Mouse (Mus musculus) CH12.LX (cell line): ENCODE data around the gene Zfp579. TPM values are rescaled to one million over a fixed set of nuclear protein-coding genes. Genes with fewer than 3 reads are reported as not detected.

ENCODE experiments used
- DNase-seq: peaks from one replicate; pipeline ENCODE4 v3.0.0-alpha.2; 2013; ENCODE audit errors: extremely low read depth
- H3K27ac ChIP-seq: 2 replicates; pipeline ENCODE4 v1.5.1; 2012; ENCODE audit warnings: low read depth, mild to moderate bottlenecking, control low read depth, moderate library complexity; ENCODE audit not compliant: insufficient read depth
- H3K27me3 ChIP-seq: replicated peaks from 2 replicates; pipeline ENCODE3; 2012; ENCODE audit warnings: inconsistent platforms
- H3K36me3 ChIP-seq, 2 experiments: replicated peaks in 1 of 2; 2 replicates each; pipeline versions ENCODE3 to v1.6.1; 2012; ENCODE audit warnings: inconsistent platforms in 1 of 2, low read length in 1 of 2, mild to moderate bottlenecking in 1 of 2, mixed read lengths in 1 of 2, moderate library complexity in 1 of 2; ENCODE audit not compliant: control insufficient read depth in 1 of 2, insufficient read depth in 1 of 2
- H3K4me1 ChIP-seq, 2 experiments: 2 replicates each; pipeline ENCODE4 v1.6.1; 2012; ENCODE audit warnings: inconsistent platforms in 1 of 2, moderate library complexity in 1 of 2; ENCODE audit not compliant: insufficient read depth in 2 of 2, control insufficient read depth in 1 of 2
- H3K4me2 ChIP-seq: 2 replicates; pipeline ENCODE4 v1.6.1; 2012; ENCODE audit warnings: low read depth, mild to moderate bottlenecking, control low read depth; ENCODE audit not compliant: poor library complexity, insufficient read depth, severe bottlenecking
- H3K4me3 ChIP-seq, 3 experiments: fragments of 150-350 bp in 1 of 3; sonication (generic) in 1 of 3; replicated peaks in 1 of 3; 2 replicates each; pipeline versions ENCODE3 to v1.5.1; 2011 to 2012; ENCODE audit warnings: low read depth in 2 of 3, low read length in 2 of 3, mild to moderate bottlenecking in 2 of 3, moderate library complexity in 2 of 3, control low read depth in 1 of 3, improper control_type of control experiment in 1 of 3, inconsistent platforms in 1 of 3, mixed read lengths in 1 of 3; ENCODE audit not compliant: poor library complexity in 1 of 3
- H3K79me2 ChIP-seq: replicated peaks from 2 replicates; pipeline ENCODE4 v1.6.1; 2012; ENCODE audit warnings: mild to moderate bottlenecking, moderate library complexity; ENCODE audit not compliant: control insufficient read depth, poor library complexity, insufficient read depth, severe bottlenecking; ENCODE audit errors: extremely low read depth
- H3K9ac ChIP-seq: 2 replicates; pipeline ENCODE4 v1.6.1; 2012; ENCODE audit warnings: low read depth, mild to moderate bottlenecking, control low read depth, moderate library complexity; ENCODE audit not compliant: insufficient read depth
- H3K9me3 ChIP-seq: replicated peaks from 2 replicates; pipeline ENCODE3; 2012; ENCODE audit warnings: low read length, inconsistent platforms, mixed read lengths
- BHLHE40 ChIP-seq: IDR thresholded peaks from 2 replicates; pipeline ENCODE4 v1.6.1; 2011; ENCODE audit warnings: mild to moderate bottlenecking, low read depth, low read length, improper control_type of control experiment
- CHD1 ChIP-seq: IDR thresholded peaks from 2 replicates; pipeline ENCODE4 v1.6.1; 2012; ENCODE audit warnings: low read depth, low read length, improper control_type of control experiment, inconsistent platforms
- CTCF ChIP-seq, 2 experiments: IDR thresholded peaks in 1 of 2; conservative IDR thresholded peaks in 1 of 2; 2 replicates each; pipeline ENCODE4 v1.5.1; 2011 to 2012; ENCODE audit warnings: low read depth in 2 of 2, low read length in 2 of 2, improper control_type of control experiment in 1 of 2, inconsistent platforms in 1 of 2, mild to moderate bottlenecking in 1 of 2, moderate library complexity in 1 of 2
- ETS1 ChIP-seq: conservative IDR thresholded peaks from 2 replicates; pipeline ENCODE4 v1.6.1; 2012; ENCODE audit warnings: low read depth, mild to moderate bottlenecking, inconsistent platforms, low read length, improper control_type of control experiment, moderate library complexity
- GABPA ChIP-seq: IDR thresholded peaks from 2 replicates; pipeline ENCODE4 v1.6.1; 2012; ENCODE audit warnings: low read depth, low read length, improper control_type of control experiment, inconsistent platforms; ENCODE audit not compliant: insufficient replicate concordance
- IRF4 ChIP-seq: IDR thresholded peaks from 2 replicates; pipeline ENCODE4 v1.6.1; 2014; ENCODE audit warnings: low read depth, mild to moderate bottlenecking, inconsistent platforms, low read length, improper control_type of control experiment
- JUND ChIP-seq: conservative IDR thresholded peaks from 2 replicates; pipeline ENCODE4 v1.6.1; 2011; ENCODE audit warnings: low read depth, low read length, improper control_type of control experiment
- MAX ChIP-seq: IDR thresholded peaks from 2 replicates; pipeline ENCODE4 v1.6.1; 2011; ENCODE audit warnings: low read length, improper control_type of control experiment
- MEF2A ChIP-seq: IDR thresholded peaks from 2 replicates; pipeline ENCODE4 v1.6.1; 2014; ENCODE audit warnings: low read depth, mild to moderate bottlenecking, inconsistent platforms, low read length, improper control_type of control experiment, borderline replicate concordance
- MYC ChIP-seq: IDR thresholded peaks from 2 replicates; pipeline ENCODE4 v1.6.1; 2011; ENCODE audit warnings: low read depth, mild to moderate bottlenecking, improper control_type of control experiment, low read length
- NELFE ChIP-seq: IDR thresholded peaks from 2 replicates; pipeline ENCODE4 v1.6.1; 2011; ENCODE audit warnings: low read depth, low read length, improper control_type of control experiment
- NRF1 ChIP-seq: IDR thresholded peaks from 2 replicates; pipeline ENCODE4 v1.6.1; 2014; ENCODE audit warnings: low read depth, mild to moderate bottlenecking, inconsistent platforms, low read length, improper control_type of control experiment, moderate library complexity
- PAX5 ChIP-seq: IDR thresholded peaks from 2 replicates; pipeline ENCODE4 v1.6.1; 2012; ENCODE audit warnings: low read length, inconsistent platforms, mixed read lengths
- POLR2A ChIP-seq: IDR thresholded peaks from 2 replicates; pipeline ENCODE4 v1.6.1; 2011; ENCODE audit warnings: low read depth, mild to moderate bottlenecking, improper control_type of control experiment, low read length
- RAD21 ChIP-seq: IDR thresholded peaks from 2 replicates; pipeline ENCODE4 v1.6.1; 2011; ENCODE audit warnings: low read depth, mild to moderate bottlenecking, low read length, improper control_type of control experiment, moderate library complexity
- RCOR1 ChIP-seq: conservative IDR thresholded peaks from 2 replicates; pipeline ENCODE4 v1.6.1; 2012; ENCODE audit warnings: low read depth, mild to moderate bottlenecking, inconsistent platforms, low read length, improper control_type of control experiment
- SIN3A ChIP-seq: IDR thresholded peaks from 2 replicates; pipeline ENCODE4 v1.6.1; 2012; ENCODE audit warnings: low read length, improper control_type of control experiment, inconsistent platforms
- SMC3 ChIP-seq: IDR thresholded peaks from 2 replicates; pipeline ENCODE4 v1.6.1; 2011; ENCODE audit warnings: low read depth, low read length, improper control_type of control experiment
- TBP ChIP-seq: conservative IDR thresholded peaks from 2 replicates; pipeline ENCODE4 v1.6.1; 2011; ENCODE audit warnings: low read depth, low read length, improper control_type of control experiment
- TCF12 ChIP-seq: IDR thresholded peaks from 2 replicates; pipeline ENCODE4 v1.6.1; 2014; ENCODE audit warnings: low read depth, mild to moderate bottlenecking, inconsistent platforms, low read length, improper control_type of control experiment
- USF1 ChIP-seq: IDR thresholded peaks from 2 replicates; pipeline ENCODE4 v1.6.1; 2014; ENCODE audit warnings: low read depth, mild to moderate bottlenecking, inconsistent platforms, low read length, improper control_type of control experiment
- ZKSCAN1 ChIP-seq: IDR thresholded peaks from 2 replicates; pipeline ENCODE4 v1.6.1; 2012; ENCODE audit warnings: low read depth, inconsistent platforms, low read length, improper control_type of control experiment, borderline replicate concordance
- dilution Hi-C: fragments of 300-500 bp; cut with MboI; formaldehyde crosslinking; loops from 2 replicates; pipeline ENCODE4 v1.14.3; 2020; ENCODE audit warnings: low sequenced_read_pairs; ENCODE audit not compliant: extremely low pct_unique_long_range_greater_than_20kb, extremely low pct_ligation_motif_present
- in situ Hi-C: fragments of 300-500 bp; cut with MboI; formaldehyde crosslinking; loops from 3 replicates; pipeline ENCODE4 v1.14.3; 2019; ENCODE audit warnings: low sequenced_read_pairs, low pct_ligation_motif_present, low pct_unique_long_range_greater_than_20kb, mixed read lengths
- polyA plus RNA-seq: library from polyadenylated mRNA; unstranded; fragments of >175 nt; gene quantifications from 2 replicates; pipeline ENCODE4 v1.2.1, GENCODE M21; 2012; ENCODE audit warnings: low read depth; ENCODE audit not compliant: insufficient read length
- total RNA-seq, 2 experiments: library from RNA; depleted of rRNA; stranded (reverse); fragments of 300-350 nt in 1 of 2; fragments of >200 nt in 1 of 2; gene quantifications; 2 replicates each; pipeline ENCODE4 v1.2.3; 2012 to 2014

The Zfp579 gene
- total and polyA plus RNA-seq, 3 experiments, result 1.0 to 11.3 (median 2.8) TPM

GRCm38 (mm10) chr7:4938456-4938855, 57.5 kb downstream of the Zfp579 start:
- H3K4me1 ChIP-seq, result peaks cover 6 to 31% of the 10 kb centered on the region in 2 experiments
- dilution Hi-C loops (no loop called here), in situ Hi-C loops (no loop called here)
- H3K27ac ChIP-seq, result no peak overlapping the region
- H3K9ac ChIP-seq, result no peak overlapping the region
- no peak overlapping the region for H3K4me3 ChIP-seq
- no peak overlapping the region for H3K4me2 ChIP-seq
- H3K27me3 ChIP-seq, result no peaks in the 10 kb centered on the region
- H3K36me3 ChIP-seq, result peaks cover 0 to 2% of the 10 kb centered on the region in 2 experiments
- TF ChIP-seq MYC (peak; percentile 92), ZKSCAN1 (no peak), POLR2A (no peak), NRF1 (no peak), SMC3 (peak; percentile 62), CHD1 (no peak), TBP (no peak), RCOR1 (no peak), TCF12 (no peak), ETS1 (no peak), IRF4 (peak; percentile 35; the same call in 1 of the 2 replicates), CTCF (conservative IDR thresholded peaks at IDR 0.05 in 1 of 2, IDR thresholded peaks at IDR 0.05 in 1 of 2; ENCODE audit: low read depth in 2 of 2, low read length in 2 of 2) (peak; percentile 93 to 99), SIN3A (no peak), MAX (peak; percentile 54; the same call in 1 of the 2 replicates), NELFE (peak; percentile 38; the same call in 1 of the 2 replicates), PAX5 (no peak), USF1 (no peak), MEF2A (no peak), JUND (peak; percentile 42; the same call in 1 of the 2 replicates), GABPA (no peak), RAD21 (peak; percentile 64)
- DNase-seq, result peak; percentile 73
- no peaks in the 10 kb centered on the region for H3K79me2 ChIP-seq
- H3K9me3 ChIP-seq, result peaks cover 5% of the 10 kb centered on the region

- dilution Hi-C loops, result no loop called here
- H3K4me2 ChIP-seq, result no peak overlapping the region
- no peaks in the 10 kb centered on the region for H3K79me2 ChIP-seq
- no peak overlapping the region for H3K27ac ChIP-seq
- no peak for DNase-seq
- peaks cover 5% of the 10 kb centered on the region for H3K9me3 ChIP-seq
- H3K36me3 ChIP-seq, result peaks cover 0 to 2% of the 10 kb centered on the region in 2 experiments
- H3K4me3 ChIP-seq, result peak overlapping the region in 1 of 3 experiments; percentile 14
- peaks cover 6 to 35% of the 10 kb centered on the region in 2 experiments for H3K4me1 ChIP-seq
- in situ Hi-C loops, result no loop called here
- H3K27me3 ChIP-seq, result no peaks in the 10 kb centered on the region
- TF ChIP-seq BHLHE40 (no peak), GABPA (no peak)
- no peak overlapping the region for H3K9ac ChIP-seq
Observed at GRCm38 (mm10) chr7:4937392-4937791, 58.6 kb downstream of the Zfp579 start.
